Mouse (Mus musculus) liver, postnatal 0 days (tissue): ENCODE measurements around the gene Ccdc189.

Source experiments
- CTCF ChIP-seq: sonication (generic); IDR thresholded peaks from 2 replicates; pipeline ENCODE4 v1.5.1; 2016; ENCODE audit warnings: antibody characterized with exemption, low read depth
- EP300 ChIP-seq: IDR thresholded peaks from 2 replicates; pipeline ENCODE4 v1.6.1; 2016; ENCODE audit warnings: antibody characterized with exemption, low read depth, mild to moderate bottlenecking

GRCm38 (mm10) chr7:127614891-127615843 lies 26.8 kb upstream of the Ccdc189 start, which contains the start of gene Zfp629:
- TF ChIP-seq CTCF (no peak), EP300 (no peak)
